Mouse (Mus musculus) intestine, postnatal 0 days (tissue): ENCODE measurements around the gene Ccdc14. TPM values are rescaled to one million over a fixed set of nuclear protein-coding genes. Genes with fewer than 3 reads are reported as not detected.

Experiments used
- ATAC-seq: fragments of 200-750 bp; cut with Nextera tagmentation; 2 replicates; pipeline ENCODE4 v1.8.0; 2017; ENCODE audit warnings: mild to moderate bottlenecking, moderate TSS enrichment, moderate library complexity
- H3K27ac ChIP-seq: fragments of 300-500 bp; sonication (generic); 2 replicates; pipeline ENCODE4 v1.5.1; 2014; ENCODE audit warnings: mild to moderate bottlenecking, low read depth, low read length, moderate library complexity
- H3K27me3 ChIP-seq: fragments of 300-500 bp; sonication (generic); replicated peaks from 2 replicates; pipeline ENCODE4 v1.6.1; 2014; ENCODE audit warnings: low read length, mixed read lengths; ENCODE audit not compliant: control insufficient read depth, insufficient read depth
- H3K36me3 ChIP-seq: fragments of 300-500 bp; sonication (generic); 2 replicates; pipeline ENCODE4 v1.6.1; 2014; ENCODE audit warnings: mild to moderate bottlenecking, moderate library complexity; ENCODE audit not compliant: control insufficient read depth, insufficient read depth
- H3K4me1 ChIP-seq: fragments of 300-500 bp; sonication (generic); replicated peaks from 2 replicates; pipeline ENCODE4 v1.6.1; 2014; ENCODE audit warnings: antibody characterized with exemption, low read length, mixed read lengths; ENCODE audit not compliant: control insufficient read depth, insufficient read depth
- H3K4me2 ChIP-seq: fragments of 300-500 bp; sonication (generic); replicated peaks from 2 replicates; pipeline ENCODE4 v1.6.1; 2014; ENCODE audit warnings: low read depth, mild to moderate bottlenecking, moderate library complexity
- H3K4me3 ChIP-seq: fragments of 300-500 bp; sonication (generic); 2 replicates; pipeline ENCODE4 v1.5.1; 2014; ENCODE audit warnings: low read depth, low read length
- H3K9ac ChIP-seq: fragments of 300-500 bp; sonication (generic); 2 replicates; pipeline ENCODE4 v1.6.1; 2014; ENCODE audit warnings: mild to moderate bottlenecking, low read depth, low read length
- H3K9me3 ChIP-seq: fragments of 300-500 bp; sonication (generic); 2 replicates; pipeline ENCODE4 v1.6.1; 2016; ENCODE audit warnings: mixed run types; ENCODE audit not compliant: control insufficient read depth
- CTCF ChIP-seq: sonication (generic); IDR thresholded peaks from 2 replicates; pipeline ENCODE4 v1.5.1; 2016; ENCODE audit warnings: low read depth, mild to moderate bottlenecking, control low read depth, antibody characterized with exemption, moderate library complexity
- WGBS: fragments of 180-500 bp; shearing (Covaris S2); extraction: QIAGEN DNeasy Blood & Tissue Kit; methylation state at CpG from one replicate; pipeline ENCODE4 v1.1.7; 2014; 5-methylcytosine and 5-hydroxymethylcytosine counted together
- polyA plus RNA-seq: library from polyadenylated mRNA; unstranded; fragments of >200 nt; fragmentation: Nextera tagmentation; extraction: Ambion mirVana; gene quantifications from 2 replicates; pipeline ENCODE4 v1.2.1, GENCODE M21; 2015

Gene Ccdc14
- polyA plus RNA-seq, 1 experiment from 2014 or later = 1.7 TPM

GRCm38 (mm10) chr16:34770127-34770526 is 79.7 kb downstream of the Ccdc14 start:
- no peaks in the 10 kb centered on the region for H3K36me3 ChIP-seq
- H3K9me3 ChIP-seq = no peaks in the 10 kb centered on the region
- no peak for ATAC-seq
- H3K9ac ChIP-seq = no peak overlapping the region
- no peak for TF ChIP-seq CTCF
- H3K27me3 ChIP-seq = no peaks in the 10 kb centered on the region
- no peak overlapping the region for H3K4me3 ChIP-seq
- no peak overlapping the region for H3K27ac ChIP-seq
- WGBS = 90% methylated on average over 4 of the region's 4 CpGs
- H3K4me2 ChIP-seq = no peak overlapping the region
- H3K4me1 ChIP-seq = no peaks in the 10 kb centered on the region

GRCm38 (mm10) chr16:34772445-34773032 is 82.1 kb downstream of the Ccdc14 start:
- 86% methylated on average over 4 of the region's 4 CpGs for WGBS
- no peak overlapping the region for H3K9ac ChIP-seq
- H3K36me3 ChIP-seq = no peaks in the 10 kb centered on the region
- H3K27ac ChIP-seq = no peak overlapping the region
- H3K9me3 ChIP-seq = no peaks in the 10 kb centered on the region
- no peaks in the 10 kb centered on the region for H3K27me3 ChIP-seq
- no peak overlapping the region for H3K4me2 ChIP-seq
- no peak overlapping the region for H3K4me3 ChIP-seq
- ATAC-seq = no peak
- TF ChIP-seq CTCF = no peak
- H3K4me1 ChIP-seq = no peaks in the 10 kb centered on the region

Other genes with a start within 250 kb of the Ccdc14 start
- 7.5 and 8.0 TPM in 2 replicates for gene Kalrn, start 117.1 kb upstream of the Ccdc14 start, polyA plus RNA-seq
- gene Ropn1, start 40.7 kb upstream of the Ccdc14 start, polyA plus RNA-seq = not detected in 2 replicates
- gene Mylk, start 54.6 kb downstream of the Ccdc14 start, polyA plus RNA-seq = 562 and 659 TPM in 2 replicates